Mouse (Mus musculus): Measurements from ENCODE around the gene Slc15a2. TPM values are rescaled to one million over a fixed set of nuclear protein-coding genes. Genes with fewer than 3 reads are reported as not detected.

Gene Slc15a2
- total RNA-seq, 2 experiments from 2014 or later: 2.1 to 5.1 TPM

Small RNA genes lying within 50 kb of the gene (microRNA-seq; reads per million reads assigned to microRNA genes)
- gene Gm22617: 0 reads per million in 2 experiments

Other genes starting within 250 kb of the Slc15a2 start
- not detected for gene Casr, start 222.8 kb downstream of the Slc15a2 start, total RNA-seq (2021)
- gene Cd86, start 118.9 kb downstream of the Slc15a2 start, total RNA-seq (2021): 1 to 10 TPM in 1 of 2 experiments, under 1 TPM in 1; 0.87 to 1.8 TPM
- gene Ildr1, start 91.0 kb downstream of the Slc15a2 start, total RNA-seq (2021): under 1 TPM in 1 of 2 experiments, not detected in 1; 0.44 TPM
- gene Iqcb1, start 43.4 kb upstream of the Slc15a2 start, total RNA-seq (2021): 10 to 100 TPM; 17.4 to 17.9 TPM
- gene Eaf2, start 90.0 kb upstream of the Slc15a2 start, total RNA-seq (2021): 1 to 10 TPM; 1.2 to 1.5 TPM
- 10 to 100 TPM; 41.5 to 41.8 TPM for gene Golgb1, start 90.2 kb upstream of the Slc15a2 start, total RNA-seq (2021)
- gene Hcls1, start 150.0 kb upstream of the Slc15a2 start, total RNA-seq (2021): 10 to 100 TPM in 1 of 2 experiments, 1 to 10 TPM in 1; 10.0 to 12.4 TPM
- 100 to 1,000 TPM; 187 to 205 TPM for gene Fbxo40, start 205.5 kb upstream of the Slc15a2 start, total RNA-seq (2021)
- 1 to 10 TPM; 4.4 to 5.8 TPM for gene Polq, start 226.8 kb upstream of the Slc15a2 start, total RNA-seq (2021)